Mouse (Mus musculus): ENCODE results near the gene Slc35e4. TPM values are rescaled to one million over a fixed set of nuclear protein-coding genes. Genes with fewer than 3 reads are reported as not detected.
"Not testable (repeated sequence)": the region's sequence is repeated elsewhere in the genome, so short reads cannot be mapped to it uniquely, and the experiment has no call there.

Gene Slc35e4
- 5.2 and 6.5 TPM in 2 replicates for polyA plus RNA-seq (2016; fragmentation: Nextera tagmentation; extraction: Ambion mirVana)

DNA sequence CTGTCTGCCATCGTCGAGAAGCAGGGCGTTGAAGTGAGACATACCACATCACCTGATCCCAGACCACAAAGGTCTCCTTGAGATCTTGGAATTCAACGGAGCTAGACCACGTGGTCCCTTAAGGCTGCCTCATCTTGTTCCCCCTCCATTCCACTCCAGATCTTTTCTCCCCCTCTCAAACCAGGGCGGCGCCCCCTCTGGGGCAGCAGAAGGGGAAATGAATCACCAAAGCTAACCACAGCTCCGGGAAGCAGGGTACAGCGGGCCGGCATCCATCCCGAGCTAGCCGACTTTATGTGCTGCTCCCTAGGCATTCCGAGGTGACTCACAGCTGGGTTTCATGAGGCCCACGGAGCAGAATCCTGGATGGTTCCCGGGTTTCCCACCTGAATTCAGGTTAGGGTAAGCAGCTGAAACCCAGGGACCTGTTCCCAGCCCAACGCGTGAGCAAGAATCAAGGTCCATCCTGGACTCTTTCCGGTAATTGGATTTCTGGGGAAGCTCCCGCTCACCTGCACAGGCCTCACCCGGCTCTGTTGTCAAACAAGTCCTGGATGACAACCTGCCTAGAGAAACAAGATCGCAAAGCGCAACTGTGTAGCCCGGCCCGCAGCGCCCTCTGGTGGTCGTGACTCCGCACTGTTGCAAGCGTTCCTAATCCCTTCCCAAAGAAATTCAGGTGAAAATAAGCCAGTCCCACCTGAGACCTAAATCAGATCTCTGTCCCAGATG lies at the start of gene Slc35e4:
Gene Slc35e4 (minus strand): TSS at position 556 of the 732 bp plus-strand sequence.
- Histone ChIP-seq H3K9ac (peak within 1 kb of the TSS; percentile 70), H3K4me3 (replicated peaks) (peak within 1 kb of the TSS; percentile 65), H3K36me3 (replicated peaks) (no peaks in the 10 kb centered on the region), H3K4me1 (peaks cover 43% of the 10 kb centered on the region), H3K9me3 (no peaks in the 10 kb centered on the region), H3K27me3 (peaks cover 22% of the 10 kb centered on the region), H3K27ac (peak within 1 kb of the TSS; percentile 65), H3K4me2 (peak within 1 kb of the TSS; percentile 93)
- peak; percentile 63 for ATAC-seq (ENCODE audit: low FRiP score)
- WGBS: under 1% methylated on average over 27 of the region's 28 CpGs

DNA sequence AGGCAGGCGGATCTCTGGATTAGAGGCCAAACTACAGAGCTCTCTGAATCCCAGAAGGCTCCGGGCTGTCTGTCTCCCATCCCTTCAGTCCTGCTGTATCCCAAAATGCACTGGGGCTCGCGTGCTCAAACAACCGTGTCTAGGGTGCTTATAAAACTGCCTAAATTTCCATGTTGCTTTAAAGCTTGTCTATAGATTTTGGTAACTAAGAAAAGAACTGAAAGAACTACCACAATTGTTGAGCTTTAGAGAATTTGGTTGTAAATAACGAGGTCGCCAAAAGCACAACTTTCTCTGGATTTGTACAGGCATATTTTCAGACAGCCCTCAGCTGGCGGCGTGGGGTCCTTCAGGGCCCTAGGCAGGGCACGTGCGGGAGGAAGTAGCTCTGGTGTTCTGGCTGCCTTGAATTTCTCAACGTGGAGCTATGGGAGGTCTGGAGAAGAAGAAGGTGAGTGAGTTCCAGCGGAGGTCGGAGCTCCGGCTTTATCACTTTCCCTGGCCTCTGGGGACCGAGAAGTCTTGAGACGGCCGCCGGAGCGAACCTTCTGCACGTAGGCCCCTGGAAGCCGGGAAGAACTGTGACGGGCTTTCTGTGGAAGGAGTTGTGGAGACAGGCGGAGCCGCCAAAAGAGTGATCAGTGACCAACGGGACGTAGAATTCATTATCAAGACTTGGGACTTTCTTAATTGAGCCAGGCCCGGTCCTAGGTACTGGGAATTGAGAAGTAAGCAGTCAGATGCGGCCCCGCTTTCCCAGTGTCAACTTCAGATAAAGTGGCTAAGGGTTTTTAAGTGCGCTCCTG lies 49.3 kb upstream of the Slc35e4 start, which contains the start of gene Pes1:
Gene Pes1 (plus strand): TSS at position 366 of the 806 bp plus-strand sequence.
- peak within 1 kb of the TSS; percentile 86 for H3K4me3 ChIP-seq (replicated peaks)
- H3K4me2 ChIP-seq: peak within 1 kb of the TSS; percentile 86
- H3K9ac ChIP-seq: peak within 1 kb of the TSS; percentile 83
- peaks cover 13% of the 10 kb centered on the region for H3K36me3 ChIP-seq (replicated peaks)
- WGBS: under 1% methylated on average over 31 of the region's 31 CpGs
- peak within 1 kb of the TSS; percentile 57 for H3K27ac ChIP-seq
- no peaks in the 10 kb centered on the region for H3K9me3 ChIP-seq
- H3K27me3 ChIP-seq: 0 out of 2 replicates have a peak, but pooled peaks cover 4% of the 10 kb centered on the region
- ATAC-seq (ENCODE audit: low FRiP score): peak; percentile 94
- H3K4me1 ChIP-seq: peaks cover 17% of the 10 kb centered on the region

DNA sequence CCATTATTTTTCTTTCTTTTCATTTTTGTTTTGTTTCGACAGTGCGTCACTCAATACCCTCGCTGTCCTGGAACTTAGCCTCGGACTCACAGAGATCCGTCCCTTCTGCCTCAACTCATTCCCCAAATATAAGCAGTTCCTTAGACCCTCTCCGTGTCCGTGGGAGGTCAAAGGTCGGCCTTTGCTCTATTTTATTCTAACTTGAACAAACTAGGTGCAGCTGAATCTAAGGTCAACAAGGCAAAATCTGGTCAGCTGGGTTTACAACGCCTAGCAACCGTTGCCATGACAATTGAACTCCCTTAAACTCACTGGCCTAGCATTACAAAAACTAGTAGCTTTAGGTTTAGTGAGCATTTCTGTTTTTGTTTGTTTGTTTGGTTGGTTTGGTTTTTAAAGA lies 48.7 kb upstream of the Slc35e4 start:
- H3K4me1 ChIP-seq: peaks cover 17% of the 10 kb centered on the region
- H3K27ac ChIP-seq: peak overlapping the region; percentile 57
- H3K27me3 ChIP-seq: 0 out of 2 replicates have a peak, but pooled peaks cover 4% of the 10 kb centered on the region
- WGBS: 84% methylated on average over 10 of the region's 10 CpGs
- peaks cover 7% of the 10 kb centered on the region for H3K36me3 ChIP-seq (replicated peaks)
- no peak overlapping the region for H3K9ac ChIP-seq
- no peaks in the 10 kb centered on the region for H3K9me3 ChIP-seq
- H3K4me3 ChIP-seq (replicated peaks): peak overlapping the region; percentile 86
- peak; percentile 47; the same call in 1 of the 2 replicates for ATAC-seq (ENCODE audit: low FRiP score)
- peak overlapping the region; percentile 86 for H3K4me2 ChIP-seq

DNA sequence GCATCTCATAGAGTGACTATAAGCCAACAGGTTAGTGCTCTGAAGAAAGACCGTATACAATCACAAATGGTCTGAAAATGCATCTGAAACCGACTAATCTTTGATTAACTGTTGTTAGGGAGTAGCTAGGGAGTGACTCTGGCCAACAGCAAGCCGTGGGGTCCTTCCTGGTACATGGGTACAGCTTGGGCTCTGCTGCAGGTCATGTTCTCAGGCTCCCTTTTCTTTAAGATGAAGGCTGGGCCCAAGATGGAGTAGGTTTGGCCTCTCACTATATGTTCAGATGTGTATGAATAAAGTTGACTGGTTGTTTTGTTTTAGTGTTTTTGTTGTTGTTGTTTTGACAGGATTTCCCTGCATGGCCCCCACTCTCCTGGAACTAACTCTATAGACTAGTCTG lies 47.3 kb upstream of the Slc35e4 start:
- 79% methylated on average over 3 of the region's 3 CpGs for WGBS
- Histone ChIP-seq H3K4me1 (peaks cover 17% of the 10 kb centered on the region), H3K4me2 (no peak overlapping the region)

DNA sequence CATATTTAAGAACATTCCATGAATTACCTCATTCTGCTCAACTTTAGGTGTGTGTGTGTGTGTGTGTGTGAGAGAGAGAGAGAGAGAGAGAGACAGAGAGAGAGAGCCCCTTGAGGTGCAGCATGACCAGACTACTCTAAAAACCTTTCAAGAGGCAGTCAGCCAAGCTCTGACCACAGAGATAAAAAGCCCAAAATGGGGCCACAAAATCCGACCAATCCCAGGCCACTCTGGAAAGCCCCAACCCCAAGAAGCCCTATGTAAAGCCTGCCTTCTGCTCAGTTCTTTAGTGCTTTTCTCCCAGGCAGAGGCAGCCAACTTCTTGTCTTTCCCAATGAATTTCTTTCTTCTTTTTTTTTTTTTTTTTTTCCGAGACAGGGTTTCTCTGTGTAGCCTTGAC lies 46.4 kb upstream of the Slc35e4 start:
- Histone ChIP-seq H3K36me3 (replicated peaks) (no peaks in the 10 kb centered on the region), H3K4me2 (no peak overlapping the region), H3K4me3 (replicated peaks) (no peak overlapping the region), H3K27ac (no peak overlapping the region), H3K4me1 (peaks cover 13% of the 10 kb centered on the region), H3K9ac (no peak overlapping the region), H3K9me3 (no peaks in the 10 kb centered on the region), H3K27me3 (0 out of 2 replicates have a peak, but pooled peaks cover 4% of the 10 kb centered on the region)
- ATAC-seq (ENCODE audit: low FRiP score): no peak
- 80% methylated on average over 2 of the region's 2 CpGs for WGBS

More for the DNA sequence above, 47.3 kb upstream of the Slc35e4 start:
- no peak for ATAC-seq (ENCODE audit: low FRiP score)
- H3K27me3 ChIP-seq: 0 out of 2 replicates have a peak, but pooled peaks cover 4% of the 10 kb centered on the region
- no peak overlapping the region for H3K9ac ChIP-seq
- 0 out of 2 replicates have a peak, but pooled peaks cover under 1% of the 10 kb centered on the region for H3K36me3 ChIP-seq (replicated peaks)
- no peaks in the 10 kb centered on the region for H3K9me3 ChIP-seq
- H3K4me3 ChIP-seq (replicated peaks): no peak overlapping the region
- no peak overlapping the region for H3K27ac ChIP-seq

DNA sequence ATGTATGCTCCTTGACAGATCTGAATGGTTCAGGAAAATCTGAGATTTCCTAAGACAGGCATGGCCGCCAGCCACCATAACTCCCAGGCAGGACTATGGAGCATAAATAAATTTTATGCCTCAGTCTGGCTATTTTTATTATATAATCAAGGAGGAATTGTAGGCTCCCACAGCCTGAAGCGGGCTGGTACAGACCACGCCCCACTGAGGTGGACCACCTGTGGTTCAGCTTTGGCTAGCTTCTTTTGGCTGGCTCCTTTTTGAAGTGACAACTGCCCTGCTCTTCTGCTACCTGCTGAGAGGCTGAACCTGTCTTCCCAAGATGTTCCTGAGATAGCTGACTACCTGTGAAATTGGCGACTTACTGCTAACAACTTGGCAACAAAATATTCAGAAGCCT lies 40.9 kb upstream of the Slc35e4 start:
- not testable (repeated sequence) for H3K9ac ChIP-seq; H3K4me1 ChIP-seq; H3K4me3 ChIP-seq (replicated peaks); H3K27ac ChIP-seq; H3K36me3 ChIP-seq (replicated peaks); H3K27me3 ChIP-seq; H3K9me3 ChIP-seq; H3K4me2 ChIP-seq; ATAC-seq (ENCODE audit: low FRiP score)
- 77% methylated on average over 4 of the region's 4 CpGs for WGBS

DNA sequence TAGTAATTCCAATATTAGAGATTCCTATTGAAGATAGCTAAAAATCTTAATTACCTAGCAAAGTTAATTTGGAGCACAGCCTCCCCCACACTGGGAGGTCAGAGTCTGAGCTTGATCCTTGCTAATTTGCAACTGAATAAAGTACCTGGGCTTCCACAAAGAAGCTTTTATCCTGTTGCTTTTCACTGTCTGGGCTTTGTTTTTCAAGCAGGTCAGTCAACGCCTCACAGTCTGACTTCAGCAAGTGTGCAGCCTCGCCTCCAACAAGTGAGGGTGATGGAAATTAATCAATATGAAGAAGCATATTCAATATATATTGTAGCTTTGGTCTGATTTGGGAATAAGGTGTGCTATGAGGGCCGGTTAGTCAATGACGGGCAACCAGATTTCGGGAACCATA lies 40.4 kb upstream of the Slc35e4 start:
- not testable (repeated sequence) for H3K4me1 ChIP-seq; H3K4me3 ChIP-seq (replicated peaks); H3K4me2 ChIP-seq; H3K27ac ChIP-seq; H3K9me3 ChIP-seq; ATAC-seq (ENCODE audit: low FRiP score); H3K36me3 ChIP-seq (replicated peaks); H3K27me3 ChIP-seq; H3K9ac ChIP-seq
- 73% methylated on average over 5 of the region's 5 CpGs for WGBS

DNA sequence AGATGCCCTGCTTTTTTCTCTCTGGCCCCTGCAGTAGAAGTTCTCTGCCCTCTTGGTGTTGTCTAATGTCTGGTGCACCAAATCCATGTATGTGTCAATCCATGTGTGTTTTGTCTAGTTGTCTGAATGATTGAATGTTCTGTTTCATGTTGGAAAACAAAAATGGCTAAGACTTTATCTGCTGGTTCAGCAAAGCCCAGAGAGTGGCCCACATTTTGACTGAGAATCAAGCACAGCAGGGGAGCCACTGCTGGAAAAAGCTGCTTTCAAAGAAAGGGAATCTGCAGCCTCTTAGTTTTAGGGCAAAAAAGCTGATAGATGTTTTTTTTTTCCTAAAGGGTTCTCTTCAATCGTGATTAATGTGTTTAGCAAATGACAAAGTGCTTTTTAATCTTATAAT lies 31.9 kb upstream of the Slc35e4 start:
- Histone ChIP-seq H3K9me3 (no peaks in the 10 kb centered on the region), H3K4me3 (replicated peaks) (no peak overlapping the region), H3K9ac (no peak overlapping the region), H3K4me2 (no peak overlapping the region), H3K27me3 (0 out of 2 replicates have a peak, but pooled peaks cover 3% of the 10 kb centered on the region), H3K27ac (no peak overlapping the region), H3K4me1 (no peaks in the 10 kb centered on the region), H3K36me3 (replicated peaks) (no peaks in the 10 kb centered on the region)
- 10% methylated on average over 1 of the region's 1 CpGs for WGBS
- ATAC-seq (ENCODE audit: low FRiP score): no peak

DNA sequence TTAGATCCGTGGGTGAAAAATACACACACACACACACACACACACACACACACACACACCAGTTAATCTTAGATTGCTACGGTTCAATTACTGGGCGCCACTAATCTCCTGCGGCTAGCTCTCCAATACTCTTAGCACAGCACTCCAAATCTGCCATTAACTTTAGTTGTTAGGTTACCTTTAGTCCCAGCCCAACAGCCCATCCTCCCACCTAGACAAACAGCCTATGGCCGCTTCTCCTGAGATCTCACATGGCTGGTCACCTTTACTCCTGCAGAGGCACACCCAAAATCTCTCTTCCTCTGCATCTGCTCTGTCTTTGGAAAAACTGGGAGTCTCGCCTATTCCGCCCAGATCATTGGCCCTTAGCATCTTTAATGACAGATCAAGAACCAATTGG lies 26.9 kb upstream of the Slc35e4 start:
- no peak overlapping the region for H3K9ac ChIP-seq
- no peak overlapping the region for H3K4me3 ChIP-seq (replicated peaks)
- no peak overlapping the region for H3K4me2 ChIP-seq
- no peaks in the 10 kb centered on the region for H3K36me3 ChIP-seq (replicated peaks)
- no peaks in the 10 kb centered on the region for H3K9me3 ChIP-seq
- no peak overlapping the region for H3K27ac ChIP-seq
- ATAC-seq (ENCODE audit: low FRiP score): no peak
- H3K4me1 ChIP-seq: no peaks in the 10 kb centered on the region
- WGBS: 84% methylated on average over 7 of the region's 7 CpGs
- 0 out of 2 replicates have a peak, but pooled peaks cover 3% of the 10 kb centered on the region for H3K27me3 ChIP-seq

DNA sequence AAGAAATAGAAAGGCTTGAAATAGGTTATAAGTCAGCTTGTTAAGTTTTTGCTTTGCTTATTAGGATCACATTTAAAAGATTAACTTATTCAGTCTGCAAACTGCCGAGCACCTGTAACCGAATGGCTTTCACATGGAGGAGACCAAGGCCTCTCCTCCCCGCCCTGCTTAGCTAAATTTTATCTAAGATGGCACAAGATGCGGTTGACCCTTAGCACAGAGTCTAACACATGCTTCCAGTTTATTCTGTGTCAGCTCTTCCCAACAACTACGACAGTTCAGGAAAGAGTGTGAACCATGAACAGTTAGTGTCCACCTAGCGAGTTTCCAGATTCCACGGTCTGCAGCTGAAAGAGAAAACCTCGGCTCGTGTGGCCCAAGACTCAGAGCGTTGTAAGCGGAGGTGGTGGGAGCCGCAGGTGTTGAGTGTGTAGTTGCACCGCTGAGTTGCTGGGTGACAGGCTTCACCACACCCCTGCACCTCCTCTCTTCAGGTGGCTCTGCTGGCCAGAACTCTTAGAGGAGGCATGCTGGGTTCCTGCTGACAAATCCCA lies 22.9 kb upstream of the Slc35e4 start:
- Histone ChIP-seq H3K9me3 (no peaks in the 10 kb centered on the region), H3K4me2 (no peak overlapping the region), H3K9ac (no peak overlapping the region), H3K36me3 (replicated peaks) (no peaks in the 10 kb centered on the region), H3K27me3 (no peaks in the 10 kb centered on the region), H3K27ac (no peak overlapping the region), H3K4me3 (replicated peaks) (no peak overlapping the region), H3K4me1 (no peaks in the 10 kb centered on the region)
- 82% methylated on average over 13 of the region's 13 CpGs for WGBS
- no peak for ATAC-seq (ENCODE audit: low FRiP score)

DNA sequence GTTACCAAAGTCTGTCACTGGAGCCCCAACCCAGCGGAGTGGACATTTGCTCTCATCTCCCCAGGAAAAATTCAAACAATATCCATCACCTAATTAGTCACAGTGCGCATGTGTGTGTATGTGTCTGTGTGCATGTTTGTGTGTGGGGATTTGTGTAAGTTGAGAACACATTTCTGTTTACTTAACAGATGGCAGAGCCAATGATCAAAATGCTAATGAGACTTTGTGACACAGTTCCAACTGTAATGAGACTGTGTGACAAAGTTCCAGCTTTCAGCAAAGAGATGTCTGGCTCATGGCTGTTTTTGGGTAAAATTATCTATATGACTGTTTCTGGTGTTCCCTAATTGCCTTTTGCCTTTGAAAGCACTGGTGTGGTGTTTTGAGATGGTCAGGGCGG lies 21.9 kb upstream of the Slc35e4 start:
- no peak for ATAC-seq (ENCODE audit: low FRiP score)
- no peak overlapping the region for H3K27ac ChIP-seq
- no peak overlapping the region for H3K4me2 ChIP-seq
- no peaks in the 10 kb centered on the region for H3K9me3 ChIP-seq
- 86% methylated on average over 3 of the region's 3 CpGs for WGBS
- H3K4me3 ChIP-seq (replicated peaks): no peak overlapping the region
- H3K27me3 ChIP-seq: no peaks in the 10 kb centered on the region
- peaks cover 5% of the 10 kb centered on the region for H3K4me1 ChIP-seq
- no peaks in the 10 kb centered on the region for H3K36me3 ChIP-seq (replicated peaks)
- H3K9ac ChIP-seq: no peak overlapping the region

DNA sequence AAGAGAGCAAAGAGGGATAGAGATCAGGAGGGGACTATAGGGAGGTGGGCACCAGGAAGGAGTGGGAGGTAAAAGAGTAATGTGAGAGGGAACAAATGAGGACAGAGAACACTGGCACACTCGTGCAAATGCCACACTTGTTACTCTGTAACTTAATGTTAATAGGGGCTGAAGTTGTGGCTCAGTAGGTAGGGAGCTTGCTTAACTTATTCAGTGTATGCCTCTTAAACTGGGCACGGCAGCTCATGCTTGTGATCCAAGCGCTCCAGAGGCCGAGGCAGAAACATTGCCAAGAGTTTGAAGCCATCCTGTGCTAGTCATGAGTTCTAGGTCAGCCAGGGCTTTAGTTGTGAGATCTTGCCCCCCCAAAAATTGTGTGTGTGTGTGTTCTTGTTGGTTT lies 20.7 kb upstream of the Slc35e4 start:
- Histone ChIP-seq H3K4me2 (no peak overlapping the region), H3K36me3 (replicated peaks) (no peaks in the 10 kb centered on the region), H3K4me3 (replicated peaks) (no peak overlapping the region), H3K9ac (no peak overlapping the region), H3K27me3 (no peaks in the 10 kb centered on the region), H3K9me3 (no peaks in the 10 kb centered on the region), H3K27ac (no peak overlapping the region), H3K4me1 (peaks cover 10% of the 10 kb centered on the region)
- 78% methylated on average over 4 of the region's 4 CpGs for WGBS
- ATAC-seq (ENCODE audit: low FRiP score): no peak

Measured in forebrain, embryonic 12.5 days (tissue).